Mouse (Mus musculus) liver, adult 2 months (tissue): ENCODE measurements around the gene Olfr522. TPM values are rescaled to one million over a fixed set of nuclear protein-coding genes. Genes with fewer than 3 reads are reported as not detected.

Experiments used
- DNase-seq: peaks from one replicate; pipeline ENCODE4 v3.0.0-alpha.2; 2011; ENCODE audit warnings: low read depth, low spot score; ENCODE audit errors: extremely low read depth
- H3K27ac ChIP-seq: fragments of 200-500 bp; replicated peaks from 2 replicates; pipeline ENCODE4 v1.5.1; 2012; ENCODE audit warnings: low read depth, mild to moderate bottlenecking, control low read depth, inconsistent platforms, low read length; ENCODE audit not compliant: insufficient read depth
- H3K27me3 ChIP-seq: fragments of 200-500 bp; 2 replicates; pipeline ENCODE4 v1.6.1; 2012; ENCODE audit warnings: mild to moderate bottlenecking, moderate library complexity, low read length, inconsistent platforms; ENCODE audit not compliant: control insufficient read depth, insufficient read depth
- H3K36me3 ChIP-seq: fragments of 200-500 bp; 2 replicates; pipeline ENCODE4 v1.6.1; 2012; ENCODE audit warnings: low read length, inconsistent platforms; ENCODE audit not compliant: control insufficient read depth, insufficient read depth
- H3K4me1 ChIP-seq: fragments of 200-500 bp; 2 replicates; pipeline ENCODE4 v1.6.1; 2011; ENCODE audit warnings: low read length; ENCODE audit not compliant: control insufficient read depth, insufficient read depth
- H3K4me3 ChIP-seq: fragments of 200-500 bp; 2 replicates; pipeline ENCODE4 v1.5.1; 2011; ENCODE audit warnings: low read depth, mild to moderate bottlenecking, control low read depth, low read length, moderate library complexity; ENCODE audit not compliant: insufficient read depth
- H3K79me2 ChIP-seq: fragments of 200-500 bp; 2 replicates; pipeline ENCODE4 v1.6.1; 2012; ENCODE audit warnings: inconsistent platforms, mild to moderate bottlenecking, low read length, moderate library complexity; ENCODE audit not compliant: control insufficient read depth, insufficient read depth
- H3K9ac ChIP-seq: fragments of 200-500 bp; 2 replicates; pipeline ENCODE4 v1.6.1; 2012; ENCODE audit warnings: low read depth, mild to moderate bottlenecking, control low read depth, inconsistent platforms, low read length
- CTCF ChIP-seq: fragments of 200-500 bp; IDR thresholded peaks from 2 replicates; pipeline ENCODE4 v1.5.1; 2011; ENCODE audit warnings: low read depth, low read length, control low read depth
- POLR2A ChIP-seq: fragments of 200-500 bp; IDR thresholded peaks from 2 replicates; pipeline ENCODE4 v1.6.1; 2011; ENCODE audit warnings: low read length, control low read depth; ENCODE audit not compliant: insufficient read depth; ENCODE audit errors: extremely low read depth
- WGBS: fragments of 180-500 bp; shearing (Covaris S2); methylation state at CpG from one replicate; pipeline ENCODE4 v1.1.7; 2018; 5-methylcytosine and 5-hydroxymethylcytosine counted together
- polyA plus RNA-seq: library from polyadenylated mRNA; depleted of rRNA; stranded (reverse); fragments of >200 nt; gene quantifications from 2 replicates; pipeline ENCODE4 v1.2.3, GENCODE M21; 2012
- total RNA-seq: library from RNA; depleted of rRNA; stranded (reverse); fragments of >200 nt; gene quantifications from 2 replicates; pipeline ENCODE4 v1.2.3, GENCODE M21; 2014

Olfr522 gene
- total and polyA plus RNA-seq, 2 experiments = not detected

- TF ChIP-seq CTCF (no peak), POLR2A (no peak)
- no peaks in the 10 kb centered on the region for H3K27me3 ChIP-seq
- no peak overlapping the region for H3K4me3 ChIP-seq
- H3K4me1 ChIP-seq = no peaks in the 10 kb centered on the region
- no peak overlapping the region for H3K27ac ChIP-seq
- H3K79me2 ChIP-seq = no peaks in the 10 kb centered on the region
- WGBS = 85% methylated on average over 4 of the region's 4 CpGs
- DNase-seq = no peak
- no peak overlapping the region for H3K9ac ChIP-seq
- no peaks in the 10 kb centered on the region for H3K36me3 ChIP-seq
Measured at GRCm38 (mm10) chr7:140201090-140201489, 36.5 kb upstream of the Olfr522 start.

- WGBS = 77% methylated on average over 8 of the region's 8 CpGs
- Histone ChIP-seq H3K27ac (no peak overlapping the region), H3K27me3 (no peaks in the 10 kb centered on the region), H3K9ac (no peak overlapping the region), H3K4me3 (no peak overlapping the region), H3K79me2 (no peaks in the 10 kb centered on the region), H3K4me1 (no peaks in the 10 kb centered on the region), H3K36me3 (no peaks in the 10 kb centered on the region)
- no peak for TF ChIP-seq CTCF
- TF ChIP-seq POLR2A = no peak
- DNase-seq = no peak
Measured at GRCm38 (mm10) chr7:140196002-140196401, 31.4 kb upstream of the Olfr522 start.

- no peaks in the 10 kb centered on the region for H3K27me3 ChIP-seq
- H3K4me3 ChIP-seq = no peak overlapping the region
- WGBS = 79% methylated on average over 4 of the region's 4 CpGs
- H3K36me3 ChIP-seq = no peaks in the 10 kb centered on the region
- no peak overlapping the region for H3K9ac ChIP-seq
- H3K4me1 ChIP-seq = no peaks in the 10 kb centered on the region
- no peaks in the 10 kb centered on the region for H3K79me2 ChIP-seq
- no peak for DNase-seq
- no peak overlapping the region for H3K27ac ChIP-seq
- no peak for TF ChIP-seq POLR2A
- no peak for TF ChIP-seq CTCF
Measured at GRCm38 (mm10) chr7:140194031-140194430, 29.5 kb upstream of the Olfr522 start.

- Histone ChIP-seq H3K27ac (no peak overlapping the region), H3K9ac (no peak overlapping the region), H3K27me3 (no peaks in the 10 kb centered on the region), H3K36me3 (no peaks in the 10 kb centered on the region), H3K4me1 (no peaks in the 10 kb centered on the region), H3K79me2 (no peaks in the 10 kb centered on the region), H3K4me3 (no peak overlapping the region)
- DNase-seq = no peak
- 81% methylated on average over 2 of the region's 2 CpGs for WGBS
- TF ChIP-seq CTCF (no peak), POLR2A (no peak)
Measured at GRCm38 (mm10) chr7:140192851-140193250, 28.3 kb upstream of the Olfr522 start.

GRCm38 (mm10) chr7:140192445-140192844 is 27.9 kb upstream of the Olfr522 start:
- Histone ChIP-seq H3K79me2 (no peaks in the 10 kb centered on the region), H3K27me3 (no peaks in the 10 kb centered on the region), H3K36me3 (no peaks in the 10 kb centered on the region), H3K9ac (no peak overlapping the region), H3K4me3 (no peak overlapping the region), H3K27ac (no peak overlapping the region), H3K4me1 (no peaks in the 10 kb centered on the region)
- TF ChIP-seq POLR2A = no peak
- TF ChIP-seq CTCF = no peak
- DNase-seq = no peak
- 54% methylated on average over 2 of the region's 2 CpGs for WGBS

- H3K27me3 ChIP-seq = no peaks in the 10 kb centered on the region
- no peaks in the 10 kb centered on the region for H3K79me2 ChIP-seq
- no peaks in the 10 kb centered on the region for H3K4me1 ChIP-seq
- H3K27ac ChIP-seq = no peak overlapping the region
- no peaks in the 10 kb centered on the region for H3K36me3 ChIP-seq
- H3K4me3 ChIP-seq = no peak overlapping the region
- no peak overlapping the region for H3K9ac ChIP-seq
- DNase-seq = no peak
- no peak for TF ChIP-seq CTCF
- TF ChIP-seq POLR2A = no peak
- WGBS = 100% methylated on average over 1 of the region's 1 CpGs
Measured at GRCm38 (mm10) chr7:140190435-140190834, 25.9 kb upstream of the Olfr522 start.
